Mouse (Mus musculus): Measurements from ENCODE around the gene Atxn7l1. TPM values are rescaled to one million over a fixed set of nuclear protein-coding genes. Genes with fewer than 3 reads are reported as not detected.

Gene Atxn7l1
- polyA plus RNA-seq, 1 experiment from 2014 or later: 14.6 TPM

GRCm38 (mm10) chr12:33190633-33191032 lies 43.1 kb downstream of the Atxn7l1 start:
- Histone ChIP-seq H3K9me3 (no peaks in the 10 kb centered on the region), H3K4me1 (peaks cover 24% of the 10 kb centered on the region), H3K36me3 (replicated peaks) (no peaks in the 10 kb centered on the region), H3K27me3 (replicated peaks; ENCODE audit: low read depth, poor library complexity, severe bottlenecking) (no peaks in the 10 kb centered on the region), H3K4me3 (no peak overlapping the region), H3K27ac (replicated peaks) (no peak overlapping the region)
- no peak for DNase-seq (ENCODE audit: low spot score)
- WGBS: 74% methylated on average over 6 of the region's 6 CpGs

- Histone ChIP-seq H3K36me3 (replicated peaks) (peaks cover 7% of the 10 kb centered on the region), H3K4me3 (no peak overlapping the region), H3K4me1 (peaks cover 27% of the 10 kb centered on the region), H3K27me3 (replicated peaks; ENCODE audit: low read depth, poor library complexity, severe bottlenecking) (no peaks in the 10 kb centered on the region), H3K27ac (replicated peaks) (no peak overlapping the region), H3K9me3 (no peaks in the 10 kb centered on the region)
- WGBS: 53% methylated on average over 11 of the region's 11 CpGs
- peak; percentile 21 for DNase-seq (ENCODE audit: low spot score)
These were observed 46.0 kb downstream of the Atxn7l1 start for GRCm38 (mm10) chr12:33193408-33193901.

- Histone ChIP-seq H3K27ac (replicated peaks) (no peak overlapping the region), H3K4me3 (no peak overlapping the region), H3K36me3 (replicated peaks) (peaks cover 7% of the 10 kb centered on the region), H3K9me3 (no peaks in the 10 kb centered on the region), H3K4me1 (peaks cover 27% of the 10 kb centered on the region), H3K27me3 (replicated peaks; ENCODE audit: low read depth, poor library complexity, severe bottlenecking) (no peaks in the 10 kb centered on the region)
- 47% methylated on average over 8 of the region's 8 CpGs for WGBS
- no peak for DNase-seq (ENCODE audit: low spot score)
These were observed 47.7 kb downstream of the Atxn7l1 start for GRCm38 (mm10) chr12:33195175-33195574.

GRCm38 (mm10) chr12:33197287-33197686 lies 49.8 kb downstream of the Atxn7l1 start:
- 83% methylated on average over 6 of the region's 6 CpGs for WGBS
- H3K36me3 ChIP-seq (replicated peaks): peaks cover 7% of the 10 kb centered on the region
- H3K9me3 ChIP-seq: no peaks in the 10 kb centered on the region
- no peaks in the 10 kb centered on the region for H3K27me3 ChIP-seq (replicated peaks; ENCODE audit: low read depth, poor library complexity, severe bottlenecking)
- H3K4me3 ChIP-seq: no peak overlapping the region
- H3K27ac ChIP-seq (replicated peaks): no peak overlapping the region
- H3K4me1 ChIP-seq: peaks cover 39% of the 10 kb centered on the region
- DNase-seq (ENCODE audit: low spot score): no peak

GRCm38 (mm10) chr12:33197746-33198145 lies 50.3 kb downstream of the Atxn7l1 start:
- DNase-seq (ENCODE audit: low spot score): no peak
- Histone ChIP-seq H3K36me3 (replicated peaks) (peaks cover 7% of the 10 kb centered on the region), H3K9me3 (no peaks in the 10 kb centered on the region), H3K4me1 (peaks cover 44% of the 10 kb centered on the region), H3K27ac (replicated peaks) (no peak overlapping the region), H3K4me3 (no peak overlapping the region), H3K27me3 (replicated peaks; ENCODE audit: low read depth, poor library complexity, severe bottlenecking) (no peaks in the 10 kb centered on the region)
- WGBS: 82% methylated on average over 6 of the region's 6 CpGs

GRCm38 (mm10) chr12:33201068-33201467 lies 53.6 kb downstream of the Atxn7l1 start:
- H3K27ac ChIP-seq (replicated peaks): 0 out of 2 replicates have a peak overlapping the region, but pooled peaks have one; percentile 10
- H3K27me3 ChIP-seq (replicated peaks; ENCODE audit: low read depth, poor library complexity, severe bottlenecking): no peaks in the 10 kb centered on the region
- WGBS: 91% methylated on average over 6 of the region's 6 CpGs
- H3K4me1 ChIP-seq: peaks cover 24% of the 10 kb centered on the region
- no peaks in the 10 kb centered on the region for H3K9me3 ChIP-seq
- DNase-seq (ENCODE audit: low spot score): no peak
- peaks cover 7% of the 10 kb centered on the region for H3K36me3 ChIP-seq (replicated peaks)
- no peak overlapping the region for H3K4me3 ChIP-seq

- DNase-seq (ENCODE audit: low spot score): no peak
- Histone ChIP-seq H3K36me3 (replicated peaks) (peaks cover 4% of the 10 kb centered on the region), H3K9me3 (no peaks in the 10 kb centered on the region), H3K4me3 (no peak overlapping the region), H3K4me1 (peaks cover 24% of the 10 kb centered on the region), H3K27me3 (replicated peaks; ENCODE audit: low read depth, poor library complexity, severe bottlenecking) (no peaks in the 10 kb centered on the region), H3K27ac (replicated peaks) (no peak overlapping the region)
- 75% methylated on average over 7 of the region's 7 CpGs for WGBS
These were observed 54.2 kb downstream of the Atxn7l1 start for GRCm38 (mm10) chr12:33201491-33202210.

GRCm38 (mm10) chr12:33205255-33205654 lies 57.8 kb downstream of the Atxn7l1 start:
- H3K4me1 ChIP-seq: peaks cover 21% of the 10 kb centered on the region
- no peaks in the 10 kb centered on the region for H3K9me3 ChIP-seq
- no peaks in the 10 kb centered on the region for H3K27me3 ChIP-seq (replicated peaks; ENCODE audit: low read depth, poor library complexity, severe bottlenecking)
- H3K36me3 ChIP-seq (replicated peaks): peaks cover 4% of the 10 kb centered on the region; the same call in 1 of the 2 replicates
- no peak overlapping the region for H3K4me3 ChIP-seq
- H3K27ac ChIP-seq (replicated peaks): no peak overlapping the region
- no peak for DNase-seq (ENCODE audit: low spot score)
- 87% methylated on average over 4 of the region's 4 CpGs for WGBS

GRCm38 (mm10) chr12:33206300-33206699 lies 58.8 kb downstream of the Atxn7l1 start:
- H3K9me3 ChIP-seq: no peaks in the 10 kb centered on the region
- H3K4me1 ChIP-seq: peaks cover 15% of the 10 kb centered on the region
- H3K27ac ChIP-seq (replicated peaks): no peak overlapping the region
- DNase-seq (ENCODE audit: low spot score): no peak
- peaks cover 4% of the 10 kb centered on the region; the same call in 1 of the 2 replicates for H3K36me3 ChIP-seq (replicated peaks)
- H3K27me3 ChIP-seq (replicated peaks; ENCODE audit: low read depth, poor library complexity, severe bottlenecking): no peaks in the 10 kb centered on the region
- no peak overlapping the region for H3K4me3 ChIP-seq
- WGBS: 89% methylated on average over 6 of the region's 6 CpGs

- H3K9me3 ChIP-seq: no peaks in the 10 kb centered on the region
- no peak overlapping the region for H3K4me3 ChIP-seq
- no peaks in the 10 kb centered on the region for H3K27me3 ChIP-seq (replicated peaks; ENCODE audit: low read depth, poor library complexity, severe bottlenecking)
- H3K4me1 ChIP-seq: no peaks in the 10 kb centered on the region
- no peak for DNase-seq (ENCODE audit: low spot score)
- peaks cover 4% of the 10 kb centered on the region; the same call in 1 of the 2 replicates for H3K36me3 ChIP-seq (replicated peaks)
- WGBS: 90% methylated on average over 4 of the region's 4 CpGs
- H3K27ac ChIP-seq (replicated peaks): no peak overlapping the region
These were observed 63.4 kb downstream of the Atxn7l1 start for GRCm38 (mm10) chr12:33210856-33211255.

GRCm38 (mm10) chr12:33218215-33218859 lies 70.8 kb downstream of the Atxn7l1 start:
- H3K36me3 ChIP-seq (replicated peaks): peaks cover 26% of the 10 kb centered on the region
- no peaks in the 10 kb centered on the region for H3K27me3 ChIP-seq (replicated peaks; ENCODE audit: low read depth, poor library complexity, severe bottlenecking)
- no peak overlapping the region for H3K4me3 ChIP-seq
- H3K27ac ChIP-seq (replicated peaks): no peak overlapping the region
- peaks cover 7% of the 10 kb centered on the region for H3K4me1 ChIP-seq
- DNase-seq (ENCODE audit: low spot score): no peak
- H3K9me3 ChIP-seq: no peaks in the 10 kb centered on the region
- WGBS: 90% methylated on average over 9 of the region's 9 CpGs

- Histone ChIP-seq H3K4me1 (peaks cover 13% of the 10 kb centered on the region), H3K36me3 (replicated peaks) (peaks cover 26% of the 10 kb centered on the region), H3K27me3 (replicated peaks; ENCODE audit: low read depth, poor library complexity, severe bottlenecking) (no peaks in the 10 kb centered on the region), H3K4me3 (no peak overlapping the region), H3K27ac (replicated peaks) (no peak overlapping the region), H3K9me3 (no peaks in the 10 kb centered on the region)
- WGBS: 88% methylated on average over 7 of the region's 7 CpGs
- DNase-seq (ENCODE audit: low spot score): no peak
These were observed 71.9 kb downstream of the Atxn7l1 start for GRCm38 (mm10) chr12:33219436-33219835.

GRCm38 (mm10) chr12:33220081-33220480 lies 72.6 kb downstream of the Atxn7l1 start:
- H3K27ac ChIP-seq (replicated peaks): no peak overlapping the region
- no peak for DNase-seq (ENCODE audit: low spot score)
- H3K4me3 ChIP-seq: no peak overlapping the region
- H3K9me3 ChIP-seq: no peaks in the 10 kb centered on the region
- no peaks in the 10 kb centered on the region for H3K27me3 ChIP-seq (replicated peaks; ENCODE audit: low read depth, poor library complexity, severe bottlenecking)
- peaks cover 18% of the 10 kb centered on the region for H3K4me1 ChIP-seq
- H3K36me3 ChIP-seq (replicated peaks): peaks cover 26% of the 10 kb centered on the region
- 87% methylated on average over 5 of the region's 5 CpGs for WGBS

All from embryonic facial prominence, embryonic 10.5 days (tissue).